Mouse (Mus musculus) spleen, adult 2 months (tissue): Measurements from ENCODE around the gene Scfd2.

Source experiments
- CTCF ChIP-seq: fragments of 200-500 bp; IDR thresholded peaks from 2 replicates; pipeline ENCODE4 v1.5.1; 2011; ENCODE audit warnings: mild to moderate bottlenecking, inconsistent platforms; ENCODE audit not compliant: insufficient read depth, insufficient read length, insufficient replicate concordance; ENCODE audit errors: extremely low read depth
- POLR2A ChIP-seq: fragments of 200-500 bp; IDR thresholded peaks from 2 replicates; pipeline ENCODE4 v1.6.1; 2011; ENCODE audit warnings: low read depth, low read length, inconsistent platforms

DNA sequence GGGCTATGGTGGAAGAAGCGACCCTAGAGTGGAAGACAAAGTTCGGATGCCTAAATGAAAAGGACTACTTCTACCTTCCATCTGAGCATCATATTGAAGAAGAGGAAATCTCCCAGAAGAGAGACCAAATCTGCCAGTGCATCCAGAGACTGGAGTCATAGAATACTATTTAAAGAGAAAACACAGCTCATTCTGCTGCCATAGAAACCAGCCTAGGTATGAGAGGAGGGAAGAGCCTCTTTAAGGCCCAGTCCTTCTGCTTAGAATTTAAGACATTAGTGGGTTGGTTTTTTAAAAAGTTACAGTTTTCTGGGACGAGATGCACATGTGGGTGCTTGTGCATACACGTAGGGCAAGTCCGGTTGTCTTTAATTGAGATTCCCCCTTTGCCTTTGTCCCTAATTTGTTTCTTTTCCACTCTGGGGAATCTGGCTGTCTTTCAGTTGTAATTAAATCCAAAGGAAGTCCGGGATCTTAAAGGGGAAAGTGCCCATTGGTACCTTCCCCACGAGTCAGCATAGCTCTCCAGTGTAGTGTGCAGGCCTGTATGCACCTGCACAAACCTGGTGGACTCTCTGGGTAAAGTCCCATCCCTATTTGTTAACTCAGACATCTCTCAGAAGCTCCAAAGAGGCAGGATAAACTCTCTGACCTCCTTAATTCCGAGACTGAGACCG is 341.9 kb downstream of the Scfd2 start:
- TF ChIP-seq CTCF (no peak), POLR2A (no peak)
